Mouse (Mus musculus) hindbrain, embryonic 11.5 days (tissue): ENCODE measurements at regions not wholly inside any gene's neighbourhood (a gene's known extent, or its start where the extent isn't known, plus 50 kb on each side); places are given as distances from the start of the nearest gene placed in this dataset.

Experiments
- ATAC-seq: fragments of 200-750 bp; cut with Nextera tagmentation; 2 replicates; pipeline ENCODE4 v1.8.0; 2017; ENCODE audit warnings: mild to moderate bottlenecking, moderate TSS enrichment, moderate library complexity; ENCODE audit not compliant: low FRiP score
- DNase-seq: peaks from one replicate; pipeline ENCODE4 v3.0.0-alpha.2; 2015; ENCODE audit warnings: low spot score
- H3K27ac ChIP-seq: fragments of 300-500 bp; sonication (generic); 2 replicates; pipeline ENCODE4 v1.5.1; 2014; ENCODE audit warnings: mild to moderate bottlenecking, low read depth, low read length
- H3K27me3 ChIP-seq: fragments of 300-500 bp; sonication (generic); 2 replicates; pipeline ENCODE4 v1.6.1; 2014; ENCODE audit warnings: mild to moderate bottlenecking, low read length, moderate library complexity, mixed read lengths; ENCODE audit not compliant: control insufficient read depth, insufficient read depth
- H3K36me3 ChIP-seq: fragments of 300-500 bp; sonication (generic); 2 replicates; pipeline ENCODE4 v1.6.1; 2014; ENCODE audit warnings: mild to moderate bottlenecking, low read length, moderate library complexity, mixed read lengths; ENCODE audit not compliant: control insufficient read depth, insufficient read depth
- H3K4me1 ChIP-seq: fragments of 300-500 bp; sonication (generic); replicated peaks from 2 replicates; pipeline ENCODE4 v1.6.1; 2014; ENCODE audit warnings: low read length, mixed read lengths; ENCODE audit not compliant: control insufficient read depth, insufficient read depth
- H3K4me2 ChIP-seq: fragments of 300-500 bp; sonication (generic); replicated peaks from 2 replicates; pipeline ENCODE4 v1.6.1; 2014; ENCODE audit warnings: mild to moderate bottlenecking, low read depth, low read length
- H3K4me3 ChIP-seq: fragments of 300-500 bp; sonication (generic); 2 replicates; pipeline ENCODE4 v1.5.1; 2014; ENCODE audit warnings: low read depth, low read length
- H3K9ac ChIP-seq: fragments of 300-500 bp; sonication (generic); 2 replicates; pipeline ENCODE4 v1.6.1; 2014; ENCODE audit warnings: low read depth, low read length
- H3K9me3 ChIP-seq: fragments of 300-500 bp; sonication (generic); 2 replicates; pipeline ENCODE4 v1.6.1; 2016; ENCODE audit warnings: low read length; ENCODE audit not compliant: control insufficient read depth
- WGBS: fragments of 180-500 bp; shearing (Covaris S2); extraction: QIAGEN DNeasy Blood & Tissue Kit; methylation state at CpG from one replicate; pipeline ENCODE4 v1.1.7; 2014; 5-methylcytosine and 5-hydroxymethylcytosine counted together

DNA sequence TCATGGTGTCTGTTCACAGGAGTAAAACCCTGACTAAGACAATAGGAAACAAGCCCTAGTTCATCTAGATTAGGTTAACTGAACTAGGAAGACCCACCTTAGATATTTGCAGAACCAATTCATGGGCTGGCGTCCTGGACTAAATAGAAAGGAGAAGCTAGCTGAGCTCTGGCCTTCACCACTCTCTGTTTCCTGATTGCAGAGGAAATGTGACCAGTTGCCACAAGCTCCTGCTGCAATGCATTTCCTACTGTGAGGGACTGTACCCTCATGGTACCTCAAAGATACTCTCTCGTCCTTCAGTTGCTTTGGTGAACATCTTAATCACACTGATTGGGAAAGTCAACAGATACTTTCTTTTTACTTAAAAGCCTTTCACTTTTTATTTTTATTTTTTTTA, 222.9 kb upstream of the Id2 start:
- WGBS, result 80% methylated on average over 2 of the region's 2 CpGs
- Histone ChIP-seq H3K27ac (no peak overlapping the region), H3K36me3 (no peaks in the 10 kb centered on the region), H3K9me3 (no peaks in the 10 kb centered on the region), H3K4me3 (no peak overlapping the region), H3K27me3 (no peaks in the 10 kb centered on the region), H3K9ac (no peak overlapping the region), H3K4me1 (no peaks in the 10 kb centered on the region), H3K4me2 (no peak overlapping the region)
- ATAC-seq, result no peak
- DNase-seq, result no peak

DNA sequence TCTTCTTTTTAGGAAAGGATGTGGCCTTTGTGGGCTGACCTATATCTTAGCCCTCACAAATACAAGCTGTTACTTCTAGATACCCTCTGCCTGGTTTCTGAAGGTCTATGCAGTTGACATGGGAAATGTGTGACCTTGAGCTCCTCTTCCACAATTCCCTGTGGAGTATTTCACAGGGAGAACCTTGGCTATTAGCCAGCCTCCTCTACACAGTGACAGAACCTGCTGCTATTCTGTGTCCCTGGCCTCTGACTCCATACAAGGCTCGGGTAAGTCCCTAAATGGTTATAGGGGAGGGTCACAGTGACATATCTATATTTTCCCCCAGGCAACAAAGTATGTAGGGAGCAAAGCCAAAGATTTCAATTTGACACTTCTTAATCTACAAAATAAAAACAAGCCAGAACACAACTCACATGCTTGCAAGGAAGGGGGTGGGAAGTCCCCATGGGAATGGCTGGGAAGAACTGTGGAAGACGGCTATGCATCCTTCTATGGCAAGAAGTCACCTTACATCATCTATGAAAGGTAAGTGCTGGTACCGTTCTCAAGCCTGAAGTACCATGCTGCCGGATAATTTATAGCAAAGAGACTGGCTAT, 221.2 kb upstream of the Id2 start:
- Histone ChIP-seq H3K36me3 (no peaks in the 10 kb centered on the region), H3K27ac (no peak overlapping the region), H3K9me3 (no peaks in the 10 kb centered on the region), H3K9ac (no peak overlapping the region), H3K4me3 (no peak overlapping the region), H3K4me1 (no peaks in the 10 kb centered on the region), H3K27me3 (no peaks in the 10 kb centered on the region), H3K4me2 (no peak overlapping the region)
- ATAC-seq, result no peak
- DNase-seq, result no peak
- WGBS, result 81% methylated on average over 4 of the region's 4 CpGs

DNA sequence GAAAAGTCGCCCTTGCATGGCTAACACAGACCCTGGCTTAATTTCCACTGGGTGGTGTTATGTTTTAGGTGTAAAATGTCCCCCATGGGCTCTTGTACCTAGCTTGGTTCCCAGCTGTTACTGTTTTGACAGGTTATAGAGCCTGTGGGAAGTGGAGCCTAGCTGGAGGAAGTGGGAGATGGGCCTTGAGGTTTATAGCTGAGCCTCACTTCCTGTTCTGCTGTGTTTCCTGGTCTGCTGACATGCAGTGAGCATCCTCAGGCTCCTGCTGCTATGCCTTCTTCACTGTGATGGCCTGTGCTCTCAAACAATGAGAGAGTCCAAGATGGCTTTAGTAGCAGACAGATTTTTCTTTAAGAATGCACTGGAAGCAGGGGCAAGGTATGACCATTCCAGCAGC, 219.0 kb upstream of the Id2 start:
- ATAC-seq (no peak), DNase-seq (no peak)
- no peak overlapping the region for H3K27ac ChIP-seq
- no peaks in the 10 kb centered on the region for H3K27me3 ChIP-seq
- no peak overlapping the region for H3K4me3 ChIP-seq
- H3K9ac ChIP-seq, result no peak overlapping the region
- H3K4me1 ChIP-seq, result no peaks in the 10 kb centered on the region
- no peak overlapping the region for H3K4me2 ChIP-seq
- H3K9me3 ChIP-seq, result no peaks in the 10 kb centered on the region
- H3K36me3 ChIP-seq, result no peaks in the 10 kb centered on the region
- WGBS, result 88% methylated on average over 1 of the region's 1 CpGs

DNA sequence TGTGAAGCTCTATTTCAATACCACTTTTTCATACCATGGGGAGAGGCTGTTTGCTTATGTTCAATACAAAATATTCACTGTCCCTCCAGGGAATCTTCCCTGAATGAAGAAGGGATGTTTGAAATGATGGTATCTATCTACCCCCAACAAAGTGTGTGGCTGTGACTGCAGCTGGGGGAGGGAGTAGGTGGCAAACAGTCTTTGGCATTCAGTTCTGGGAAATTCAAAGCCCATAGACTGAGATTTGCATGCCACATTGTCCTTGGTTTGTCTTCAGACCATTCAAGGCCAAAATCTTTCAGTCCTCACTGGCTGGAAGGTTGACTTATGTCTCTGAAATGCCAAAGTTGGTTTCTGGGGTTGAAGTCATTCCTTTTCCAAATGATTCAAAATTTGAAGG, 216.3 kb upstream of the Id2 start:
- DNase-seq (no peak), ATAC-seq (no peak)
- Histone ChIP-seq H3K27ac (no peak overlapping the region), H3K27me3 (no peaks in the 10 kb centered on the region), H3K4me2 (no peak overlapping the region), H3K4me1 (no peaks in the 10 kb centered on the region), H3K4me3 (no peak overlapping the region), H3K36me3 (no peaks in the 10 kb centered on the region), H3K9me3 (no peaks in the 10 kb centered on the region), H3K9ac (no peak overlapping the region)

DNA sequence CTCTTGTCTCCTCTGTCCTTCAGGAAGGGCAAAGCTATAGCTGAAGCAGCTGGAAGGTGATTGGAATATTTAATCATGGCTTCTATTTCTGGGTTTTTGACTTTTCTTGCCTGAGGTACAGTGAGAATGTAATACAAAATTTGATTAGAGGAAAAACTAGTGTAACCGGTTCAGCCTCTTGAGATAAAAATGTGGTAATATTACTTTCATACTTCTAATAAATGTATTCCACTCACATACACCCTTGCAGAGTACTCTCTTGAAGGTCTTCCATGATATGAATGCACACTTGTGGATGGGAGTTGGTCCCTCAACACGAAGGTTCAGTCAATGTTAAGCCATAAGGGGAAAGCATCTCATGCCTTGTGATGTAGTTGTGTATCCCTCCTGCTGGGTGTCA, 215.4 kb upstream of the Id2 start:
- Histone ChIP-seq H3K4me2 (no peak overlapping the region), H3K27me3 (no peaks in the 10 kb centered on the region), H3K27ac (no peak overlapping the region), H3K4me3 (no peak overlapping the region), H3K36me3 (no peaks in the 10 kb centered on the region), H3K9ac (no peak overlapping the region), H3K4me1 (no peaks in the 10 kb centered on the region), H3K9me3 (no peaks in the 10 kb centered on the region)
- 93% methylated on average over 2 of the region's 2 CpGs for WGBS
- DNase-seq (no peak), ATAC-seq (no peak)

DNA sequence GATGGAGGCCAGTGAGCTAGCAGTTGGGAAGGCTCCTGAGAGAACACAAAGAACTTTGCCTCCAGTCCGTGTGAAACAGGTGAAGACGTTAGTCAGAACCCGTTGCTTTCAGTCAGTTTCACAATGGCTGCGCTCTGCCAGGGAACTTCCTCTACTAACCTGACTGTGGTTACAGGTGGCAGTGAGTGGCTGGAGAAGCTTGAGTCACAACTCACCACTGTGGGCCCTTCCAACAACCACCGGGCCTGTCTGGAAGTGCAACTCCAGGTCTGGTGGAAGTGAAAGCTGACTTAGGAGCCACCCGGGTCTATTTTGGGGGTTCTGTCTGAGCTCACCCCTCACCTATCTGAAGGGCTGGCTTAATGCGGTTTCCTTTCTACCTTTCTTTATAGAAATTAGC, 214.8 kb upstream of the Id2 start:
- Histone ChIP-seq H3K4me1 (no peaks in the 10 kb centered on the region), H3K36me3 (no peaks in the 10 kb centered on the region), H3K9me3 (no peaks in the 10 kb centered on the region), H3K27me3 (no peaks in the 10 kb centered on the region), H3K4me3 (no peak overlapping the region), H3K27ac (no peak overlapping the region), H3K4me2 (no peak overlapping the region), H3K9ac (no peak overlapping the region)
- no peak for DNase-seq
- ATAC-seq, result no peak
- WGBS, result 93% methylated on average over 7 of the region's 7 CpGs

DNA sequence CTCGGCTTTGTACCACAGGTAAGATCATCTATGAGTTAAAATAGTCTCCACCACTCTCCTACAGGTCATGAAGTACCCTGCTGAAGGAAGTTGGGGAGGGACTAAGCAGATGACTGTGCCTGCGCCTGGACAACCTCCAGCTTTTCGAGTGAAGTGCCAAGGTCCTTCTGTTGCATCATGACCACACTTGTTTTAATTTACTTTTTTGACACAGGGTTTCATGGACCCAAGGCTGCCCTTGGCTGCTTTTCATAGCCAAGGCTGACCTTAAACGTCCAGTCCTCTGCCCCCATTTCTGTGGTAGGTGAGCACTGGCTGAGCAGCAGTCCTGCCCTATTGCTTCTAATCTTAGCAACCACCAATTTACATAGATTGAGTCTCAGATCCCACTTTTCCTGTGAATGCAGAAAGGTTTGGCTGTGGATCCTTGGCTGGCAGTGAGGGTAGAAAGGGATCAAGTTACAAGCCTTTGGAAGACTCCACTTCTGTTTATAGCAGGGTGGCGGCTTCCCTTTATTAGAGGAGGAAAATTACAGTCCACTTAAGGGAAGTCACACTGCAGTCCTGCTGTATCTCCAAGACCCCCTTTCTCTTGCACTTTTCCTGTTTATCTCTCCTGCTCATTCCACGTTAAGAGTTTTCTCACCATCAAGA, 213.5 kb upstream of the Id2 start:
- ATAC-seq (no peak), DNase-seq (no peak)
- H3K9me3 ChIP-seq, result no peaks in the 10 kb centered on the region
- no peaks in the 10 kb centered on the region for H3K36me3 ChIP-seq
- H3K9ac ChIP-seq, result no peak overlapping the region
- no peaks in the 10 kb centered on the region for H3K27me3 ChIP-seq
- H3K4me2 ChIP-seq, result no peak overlapping the region
- H3K27ac ChIP-seq, result no peak overlapping the region
- H3K4me3 ChIP-seq, result no peak overlapping the region
- WGBS, result 68% methylated on average over 6 of the region's 6 CpGs
- no peaks in the 10 kb centered on the region for H3K4me1 ChIP-seq

DNA sequence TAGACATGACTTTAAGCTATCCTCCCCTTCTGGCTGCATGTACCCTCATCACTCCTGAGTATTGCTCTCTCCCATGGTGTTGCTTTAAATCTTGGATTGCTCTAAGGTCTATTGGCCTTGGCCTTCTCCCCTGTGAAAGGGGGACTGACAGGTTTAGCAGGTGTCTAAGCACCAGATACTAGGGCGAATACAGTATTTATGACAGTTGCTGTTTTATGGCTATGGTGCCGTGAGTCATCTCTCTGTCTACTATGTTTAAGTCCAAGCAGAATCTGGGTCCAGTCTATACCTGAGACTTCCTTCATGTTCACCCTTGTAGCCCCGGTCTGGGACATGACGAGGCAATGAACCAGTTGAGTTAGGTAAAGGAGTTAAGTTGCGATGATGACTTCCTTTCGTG, 212.3 kb upstream of the Id2 start:
- H3K4me2 ChIP-seq, result no peak overlapping the region
- no peak overlapping the region for H3K9ac ChIP-seq
- DNase-seq (no peak), ATAC-seq (no peak)
- no peak overlapping the region for H3K4me3 ChIP-seq
- H3K27me3 ChIP-seq, result no peaks in the 10 kb centered on the region
- no peaks in the 10 kb centered on the region for H3K36me3 ChIP-seq
- 93% methylated on average over 6 of the region's 6 CpGs for WGBS
- H3K27ac ChIP-seq, result no peak overlapping the region
- H3K4me1 ChIP-seq, result no peaks in the 10 kb centered on the region
- H3K9me3 ChIP-seq, result no peaks in the 10 kb centered on the region

DNA sequence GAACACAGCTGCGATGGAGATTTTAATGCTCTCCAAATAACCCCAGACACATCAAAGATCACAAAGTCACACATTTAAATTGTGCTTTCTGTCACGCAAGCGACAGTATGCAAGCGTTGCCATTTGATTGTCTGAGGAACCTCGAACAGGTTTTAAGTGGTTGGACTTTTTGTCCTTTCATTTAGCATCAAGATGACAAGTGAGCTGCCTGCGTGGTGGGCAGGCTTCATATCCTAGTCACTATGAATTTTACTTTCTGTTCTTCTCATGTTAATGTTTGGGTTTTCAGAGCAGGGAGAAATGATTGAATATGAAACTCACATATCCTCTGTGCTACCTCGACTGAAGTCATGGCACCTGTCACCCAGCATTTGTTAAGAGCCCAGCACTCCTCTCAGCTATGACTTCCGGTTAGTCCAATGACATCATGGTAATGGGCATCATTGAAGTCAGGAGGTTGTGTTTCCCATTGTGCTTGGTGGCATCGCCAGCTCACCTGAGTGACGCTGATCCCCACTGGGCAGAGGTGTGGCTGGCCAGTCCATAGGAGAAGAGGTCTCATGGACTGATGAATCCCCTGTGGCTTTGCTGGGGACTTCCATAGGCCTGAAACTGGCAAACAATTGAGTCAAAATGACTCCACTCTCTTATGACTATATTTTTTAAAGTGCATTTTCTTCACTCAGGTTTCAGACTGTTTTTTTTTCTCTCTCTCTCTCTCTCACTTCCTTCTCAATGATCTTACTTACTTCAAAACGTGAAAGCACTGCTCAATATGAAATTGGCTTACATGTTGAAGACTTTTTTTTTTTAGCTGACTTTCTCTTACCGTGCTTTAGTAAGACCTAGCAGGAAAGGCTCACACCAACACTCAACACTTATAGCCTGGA, 209.1 kb upstream of the Id2 start:
- Histone ChIP-seq H3K27me3 (no peaks in the 10 kb centered on the region), H3K9me3 (no peaks in the 10 kb centered on the region)
- 86% methylated on average over 12 of the region's 12 CpGs for WGBS

More for the DNA sequence above, 209.1 kb upstream of the Id2 start:
- Histone ChIP-seq H3K27ac (no peak overlapping the region), H3K36me3 (no peaks in the 10 kb centered on the region), H3K9ac (no peak overlapping the region), H3K4me3 (no peak overlapping the region), H3K4me1 (no peaks in the 10 kb centered on the region), H3K4me2 (no peak overlapping the region)
- ATAC-seq (no peak), DNase-seq (no peak)
